Mouse (Mus musculus): ENCODE measurements around the gene Phc1.

DNA sequence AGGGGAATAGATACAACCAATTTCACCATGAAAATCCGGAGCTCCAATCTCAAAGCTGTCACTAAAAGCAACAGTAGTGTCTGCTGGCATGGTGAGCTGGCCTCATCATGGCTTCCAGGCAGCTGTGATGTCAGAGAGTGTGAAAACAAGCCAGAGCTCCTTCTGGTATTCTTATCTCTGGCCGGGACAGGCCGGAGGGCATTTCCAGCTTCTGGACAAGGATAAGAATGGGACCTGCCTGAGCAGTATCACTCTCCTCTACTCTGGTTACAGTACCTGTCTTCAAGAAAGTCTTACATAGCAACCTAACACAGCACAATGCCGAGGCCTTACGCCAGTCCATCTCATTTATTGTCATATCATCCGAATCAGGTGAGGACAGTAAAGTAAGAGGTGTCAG, 5.4 kb upstream of the Phc1 start:
- TF ChIP-seq POLR2A (IDR thresholded peaks at IDR 0.05; ENCODE audit: borderline replicate concordance, low read depth, low read length), result no peak
- TF ChIP-seq CTCF (IDR thresholded peaks at IDR 0.05; ENCODE audit: low read depth, low read length), result no peak
